Mouse (Mus musculus) heart, embryonic 15.5 days (tissue): Measurements from ENCODE around the gene Zmpste24. TPM values are rescaled to one million over a fixed set of nuclear protein-coding genes. Genes with fewer than 3 reads are reported as not detected.

Experiments
- ATAC-seq: fragments of 200-750 bp; cut with Nextera tagmentation; replicated peaks from 2 replicates; pipeline ENCODE4 v1.8.0; 2017; ENCODE audit warnings: low read depth, moderate TSS enrichment; ENCODE audit not compliant: insufficient number of reproducible peaks, insufficient read depth, low FRiP score
- H3K27ac ChIP-seq: fragments of 300-500 bp; sonication (generic); 2 replicates; pipeline ENCODE4 v1.5.1; 2015; ENCODE audit warnings: mild to moderate bottlenecking, inconsistent platforms
- H3K27me3 ChIP-seq: fragments of 300-500 bp; sonication (generic); 2 replicates; pipeline ENCODE4 v1.6.1; 2015; ENCODE audit warnings: inconsistent platforms
- H3K36me3 ChIP-seq: fragments of 300-500 bp; sonication (generic); 2 replicates; pipeline ENCODE4 v1.6.1; 2015; ENCODE audit warnings: mild to moderate bottlenecking, inconsistent platforms
- H3K4me1 ChIP-seq: fragments of 300-500 bp; sonication (generic); replicated peaks from 2 replicates; pipeline ENCODE4 v1.6.1; 2015; ENCODE audit warnings: inconsistent platforms
- H3K4me2 ChIP-seq: fragments of 300-500 bp; sonication (generic); 2 replicates; pipeline ENCODE4 v1.6.1; 2015; ENCODE audit warnings: inconsistent platforms, mild to moderate bottlenecking, moderate library complexity
- H3K4me3 ChIP-seq: fragments of 300-500 bp; sonication (generic); 2 replicates; pipeline ENCODE4 v1.5.1; 2015; ENCODE audit warnings: mild to moderate bottlenecking, inconsistent platforms
- H3K9ac ChIP-seq: fragments of 300-500 bp; sonication (generic); 2 replicates; pipeline ENCODE4 v1.6.1; 2015; ENCODE audit warnings: mild to moderate bottlenecking, inconsistent platforms
- H3K9me3 ChIP-seq: fragments of 300-500 bp; sonication (generic); replicated peaks from 2 replicates; pipeline ENCODE4 v1.6.1; 2016; ENCODE audit warnings: inconsistent platforms
- WGBS: fragments of 180-500 bp; shearing (Covaris S2); methylation state at CpG from one replicate; pipeline ENCODE4 v1.1.7; 2015; ENCODE audit warnings: mixed read lengths; 5-methylcytosine and 5-hydroxymethylcytosine counted together
- polyA plus RNA-seq: library from polyadenylated mRNA; unstranded; fragments of >200 nt; fragmentation: Nextera tagmentation; extraction: Ambion mirVana; gene quantifications from 2 replicates; pipeline ENCODE4 v1.2.1, GENCODE M21; 2015

Gene Zmpste24
- polyA plus RNA-seq, 1 experiment from 2014 or later = 22.2 TPM

GRCm38 (mm10) chr4:121031440-121031839 lies 66.6 kb downstream of the Zmpste24 start:
- 60% methylated on average over 4 of the region's 4 CpGs for WGBS
- no peak for ATAC-seq
- Histone ChIP-seq H3K4me3 (no peak overlapping the region), H3K9me3 (no peaks in the 10 kb centered on the region), H3K4me1 (no peaks in the 10 kb centered on the region), H3K27ac (no peak overlapping the region), H3K9ac (no peak overlapping the region), H3K27me3 (no peaks in the 10 kb centered on the region), H3K36me3 (no peaks in the 10 kb centered on the region), H3K4me2 (no peak overlapping the region)

- 69% methylated on average over 3 of the region's 3 CpGs for WGBS
Measured at GRCm38 (mm10) chr4:121029632-121030031, 68.4 kb downstream of the Zmpste24 start.

GRCm38 (mm10) chr4:121028659-121029392 lies 69.2 kb downstream of the Zmpste24 start:
- ATAC-seq = no peak
- no peaks in the 10 kb centered on the region for H3K9me3 ChIP-seq
- no peak overlapping the region for H3K9ac ChIP-seq
- H3K4me1 ChIP-seq = no peaks in the 10 kb centered on the region
- H3K4me2 ChIP-seq = no peak overlapping the region
- no peak overlapping the region for H3K27ac ChIP-seq
- no peak overlapping the region for H3K4me3 ChIP-seq
- H3K27me3 ChIP-seq = no peaks in the 10 kb centered on the region
- H3K36me3 ChIP-seq = no peaks in the 10 kb centered on the region
- 32% methylated on average over 14 of the region's 14 CpGs for WGBS

More at GRCm38 (mm10) chr4:121029632-121030031, 68.4 kb downstream of the Zmpste24 start:
- no peaks in the 10 kb centered on the region for H3K4me1 ChIP-seq
- H3K9ac ChIP-seq = no peak overlapping the region
- no peak overlapping the region for H3K4me3 ChIP-seq
- ATAC-seq = no peak
- no peaks in the 10 kb centered on the region for H3K27me3 ChIP-seq
- H3K36me3 ChIP-seq = no peaks in the 10 kb centered on the region
- no peaks in the 10 kb centered on the region for H3K9me3 ChIP-seq
- H3K4me2 ChIP-seq = no peak overlapping the region
- H3K27ac ChIP-seq = no peak overlapping the region

GRCm38 (mm10) chr4:121028146-121028545 lies 69.9 kb downstream of the Zmpste24 start:
- H3K4me3 ChIP-seq = no peak overlapping the region
- H3K9me3 ChIP-seq = no peaks in the 10 kb centered on the region
- no peak overlapping the region for H3K27ac ChIP-seq
- WGBS = 77% methylated on average over 1 of the region's 1 CpGs
- no peak overlapping the region for H3K4me2 ChIP-seq
- H3K9ac ChIP-seq = no peak overlapping the region
- H3K27me3 ChIP-seq = no peaks in the 10 kb centered on the region
- no peak for ATAC-seq
- H3K4me1 ChIP-seq = no peaks in the 10 kb centered on the region
- H3K36me3 ChIP-seq = no peaks in the 10 kb centered on the region

- no peaks in the 10 kb centered on the region for H3K27me3 ChIP-seq
- H3K9ac ChIP-seq = no peak overlapping the region
- H3K4me2 ChIP-seq = no peak overlapping the region
- H3K4me1 ChIP-seq = peaks cover 4% of the 10 kb centered on the region
- H3K36me3 ChIP-seq = no peaks in the 10 kb centered on the region
- H3K27ac ChIP-seq = no peak overlapping the region
- WGBS = 59% methylated on average over 2 of the region's 2 CpGs
- H3K4me3 ChIP-seq = no peak overlapping the region
- ATAC-seq = no peak
- no peaks in the 10 kb centered on the region for H3K9me3 ChIP-seq
Measured at GRCm38 (mm10) chr4:121025681-121026080, 72.4 kb downstream of the Zmpste24 start.

- Histone ChIP-seq H3K27ac (no peak overlapping the region), H3K4me2 (no peak overlapping the region), H3K4me3 (no peak overlapping the region), H3K36me3 (no peaks in the 10 kb centered on the region), H3K9me3 (no peaks in the 10 kb centered on the region), H3K27me3 (no peaks in the 10 kb centered on the region), H3K9ac (no peak overlapping the region), H3K4me1 (peaks cover 16% of the 10 kb centered on the region)
- ATAC-seq = no peak
- 76% methylated on average over 2 of the region's 2 CpGs for WGBS
Measured at GRCm38 (mm10) chr4:121023941-121024340, 74.1 kb downstream of the Zmpste24 start.

GRCm38 (mm10) chr4:121023464-121023863 lies 74.6 kb downstream of the Zmpste24 start:
- Histone ChIP-seq H3K4me1 (peaks cover 19% of the 10 kb centered on the region), H3K9ac (no peak overlapping the region), H3K27me3 (no peaks in the 10 kb centered on the region), H3K36me3 (no peaks in the 10 kb centered on the region), H3K9me3 (no peaks in the 10 kb centered on the region), H3K4me3 (no peak overlapping the region), H3K4me2 (no peak overlapping the region), H3K27ac (no peak overlapping the region)
- no peak for ATAC-seq
- WGBS = 82% methylated on average over 7 of the region's 7 CpGs

GRCm38 (mm10) chr4:121021911-121022310 lies 76.1 kb downstream of the Zmpste24 start:
- Histone ChIP-seq H3K4me2 (no peak overlapping the region), H3K27me3 (no peaks in the 10 kb centered on the region), H3K9me3 (no peaks in the 10 kb centered on the region), H3K36me3 (no peaks in the 10 kb centered on the region), H3K27ac (0 out of 2 replicates have a peak overlapping the region, but pooled peaks have one; percentile 3), H3K9ac (no peak overlapping the region), H3K4me3 (no peak overlapping the region), H3K4me1 (peaks cover 22% of the 10 kb centered on the region)
- ATAC-seq = no peak

GRCm38 (mm10) chr4:121020040-121020790 lies 77.8 kb downstream of the Zmpste24 start:
- peaks cover 32% of the 10 kb centered on the region for H3K4me1 ChIP-seq
- WGBS = 59% methylated on average over 10 of the region's 10 CpGs
- H3K9ac ChIP-seq = no peak overlapping the region
- no peaks in the 10 kb centered on the region for H3K36me3 ChIP-seq
- no peak overlapping the region for H3K4me3 ChIP-seq
- no peaks in the 10 kb centered on the region for H3K27me3 ChIP-seq
- no peak overlapping the region for H3K4me2 ChIP-seq
- no peak overlapping the region for H3K27ac ChIP-seq
- no peaks in the 10 kb centered on the region for H3K9me3 ChIP-seq
- no peak for ATAC-seq

- Histone ChIP-seq H3K9ac (no peak overlapping the region), H3K27me3 (no peaks in the 10 kb centered on the region), H3K4me1 (peaks cover 41% of the 10 kb centered on the region), H3K4me3 (no peak overlapping the region), H3K9me3 (no peaks in the 10 kb centered on the region), H3K36me3 (no peaks in the 10 kb centered on the region), H3K4me2 (no peak overlapping the region), H3K27ac (no peak overlapping the region)
- ATAC-seq = no peak
- WGBS = 79% methylated on average over 3 of the region's 3 CpGs
Measured at GRCm38 (mm10) chr4:121018250-121018649, 79.8 kb downstream of the Zmpste24 start.

- H3K4me2 ChIP-seq = peak within 1 kb of the TSS; percentile 95
- peak within 1 kb of the TSS; percentile 94 for H3K9ac ChIP-seq
- H3K4me3 ChIP-seq = peak within 1 kb of the TSS; percentile 99
- H3K27me3 ChIP-seq = no peaks in the 10 kb centered on the region
- ATAC-seq = peak; percentile 97
- WGBS = 1% methylated on average over 43 of the region's 48 CpGs
- peaks cover 41% of the 10 kb centered on the region for H3K4me1 ChIP-seq
- H3K27ac ChIP-seq = peak within 1 kb of the TSS; percentile 78
- H3K9me3 ChIP-seq = no peaks in the 10 kb centered on the region
- H3K36me3 ChIP-seq = no peaks in the 10 kb centered on the region
Measured at GRCm38 (mm10) chr4:121016928-121017657, 80.9 kb downstream of the Zmpste24 start, which contains the start of gene Smap2. Smap2 (minus strand) TSS chr4:121017247.
